Mouse (Mus musculus): ENCODE data around the gene Tcerg1l. TPM values are rescaled to one million over a fixed set of nuclear protein-coding genes. Genes with fewer than 3 reads are reported as not detected.

The Tcerg1l gene
- polyA plus RNA-seq (2012; rRNA removed): 5.3 TPM in 2 replicates

DNA sequence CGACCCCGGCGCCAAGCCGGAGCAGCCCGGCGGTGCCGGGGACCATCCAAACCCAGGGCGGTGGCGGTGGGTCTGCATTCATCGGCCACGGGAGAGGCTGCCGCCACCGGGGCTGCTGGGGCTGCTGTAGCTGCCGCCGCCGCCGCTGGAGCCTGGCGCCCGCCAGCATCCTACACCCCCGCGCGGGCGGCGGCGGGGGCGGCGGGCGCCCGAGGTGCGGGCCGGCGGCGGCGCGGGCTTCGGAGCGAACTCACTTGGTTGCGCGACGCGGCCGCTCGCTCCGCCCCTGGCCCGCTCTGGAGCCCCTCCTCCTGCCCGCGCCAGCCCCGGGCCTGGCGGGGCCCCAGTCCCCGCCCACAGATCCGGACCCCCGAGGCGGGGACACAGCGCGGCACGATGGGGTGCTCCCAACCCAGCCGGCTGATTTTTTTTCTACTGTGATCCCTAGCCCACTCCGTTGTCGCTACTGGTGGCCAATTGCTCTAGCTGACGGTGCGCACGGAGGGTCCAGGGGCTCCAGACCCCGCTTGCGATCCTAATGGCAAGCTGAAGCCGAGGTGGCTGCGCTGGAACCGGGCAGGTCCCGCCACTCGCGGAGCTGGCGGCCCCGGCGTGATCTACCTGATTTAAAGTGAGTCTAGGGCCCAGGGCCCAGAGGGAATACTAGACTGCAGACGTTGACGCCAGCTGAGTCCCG is at the start of gene Tcerg1l:
Gene Tcerg1l (minus strand): TSS at position 246 of the 697 bp plus-strand sequence.
- Histone ChIP-seq H3K4me1 (ENCODE audit: control insufficient read depth, insufficient read depth, low read length) (no peaks in the 10 kb centered on the region), H3K4me3 (replicated peaks; ENCODE audit: insufficient read depth, low read depth, low read length) (peak within 1 kb of the TSS; percentile 61), H3K27me3 (ENCODE audit: control insufficient read depth, insufficient read depth, low read length) (peaks cover 2% of the 10 kb centered on the region; the same call in 1 of the 2 replicates), H3K27ac (ENCODE audit: insufficient read depth, low read length) (no peak within 1 kb of the TSS)
- peak; percentile 47 to 52 for DNase-seq
- TF ChIP-seq CTCF (IDR thresholded peaks at IDR 0.05; ENCODE audit: borderline replicate concordance, insufficient read depth, low read depth, low read length): no peak
- no peak for TF ChIP-seq POLR2A (IDR thresholded peaks at IDR 0.05; ENCODE audit: borderline replicate concordance, insufficient read depth, low read length)
- WGBS: under 1% methylated on average over 71 of the region's 76 CpGs

- DNase-seq: no peak
- Histone ChIP-seq H3K4me3 (replicated peaks; ENCODE audit: insufficient read depth, low read depth, low read length) (no peak overlapping the region), H3K4me1 (ENCODE audit: control insufficient read depth, insufficient read depth, low read length) (no peaks in the 10 kb centered on the region), H3K27me3 (ENCODE audit: control insufficient read depth, insufficient read depth, low read length) (no peaks in the 10 kb centered on the region), H3K27ac (ENCODE audit: insufficient read depth, low read length) (no peak overlapping the region)
- no peak for TF ChIP-seq CTCF (IDR thresholded peaks at IDR 0.05; ENCODE audit: borderline replicate concordance, insufficient read depth, low read depth, low read length)
- TF ChIP-seq POLR2A (IDR thresholded peaks at IDR 0.05; ENCODE audit: borderline replicate concordance, insufficient read depth, low read length): no peak
- WGBS: 63% methylated on average over 4 of the region's 4 CpGs
These were observed 44.6 kb upstream of the Tcerg1l start for GRCm38 (mm10) chr7:138442096-138442495.

- DNase-seq: no peak
- H3K4me1 ChIP-seq (ENCODE audit: control insufficient read depth, insufficient read depth, low read length): no peaks in the 10 kb centered on the region
- no peak overlapping the region for H3K27ac ChIP-seq (ENCODE audit: insufficient read depth, low read length)
- WGBS: 63% methylated on average over 4 of the region's 4 CpGs
- no peak for TF ChIP-seq CTCF (IDR thresholded peaks at IDR 0.05; ENCODE audit: borderline replicate concordance, insufficient read depth, low read depth, low read length)
- no peak for TF ChIP-seq POLR2A (IDR thresholded peaks at IDR 0.05; ENCODE audit: borderline replicate concordance, insufficient read depth, low read length)
- no peak overlapping the region for H3K4me3 ChIP-seq (replicated peaks; ENCODE audit: insufficient read depth, low read depth, low read length)
- no peaks in the 10 kb centered on the region for H3K27me3 ChIP-seq (ENCODE audit: control insufficient read depth, insufficient read depth, low read length)
These were observed 35.0 kb upstream of the Tcerg1l start for GRCm38 (mm10) chr7:138432541-138432940.

DNA sequence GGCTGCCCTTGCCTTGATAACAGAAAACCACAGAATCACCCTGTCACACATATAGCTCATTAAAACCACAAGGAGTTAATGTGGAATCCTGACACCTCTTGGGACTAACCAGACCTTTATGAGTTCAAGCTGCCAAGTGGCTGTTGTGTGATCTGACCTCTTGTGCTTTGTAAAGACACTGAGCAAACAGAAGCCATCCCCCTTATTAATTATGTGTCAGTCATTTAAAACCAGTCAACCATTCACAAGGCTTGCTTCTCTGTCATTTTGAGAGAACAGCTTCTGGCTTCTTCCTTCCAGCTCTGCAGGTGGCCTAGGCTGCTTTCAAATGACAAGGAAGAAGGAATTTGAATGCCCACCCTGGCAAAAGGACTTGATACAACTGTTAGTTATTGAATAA is 33.9 kb upstream of the Tcerg1l start:
- Histone ChIP-seq H3K27me3 (ENCODE audit: control insufficient read depth, insufficient read depth, low read length) (no peaks in the 10 kb centered on the region), H3K4me3 (replicated peaks; ENCODE audit: insufficient read depth, low read depth, low read length) (no peak overlapping the region), H3K27ac (ENCODE audit: insufficient read depth, low read length) (no peak overlapping the region), H3K4me1 (ENCODE audit: control insufficient read depth, insufficient read depth, low read length) (no peaks in the 10 kb centered on the region)
- TF ChIP-seq CTCF (IDR thresholded peaks at IDR 0.05; ENCODE audit: borderline replicate concordance, insufficient read depth, low read depth, low read length) (no peak), POLR2A (IDR thresholded peaks at IDR 0.05; ENCODE audit: borderline replicate concordance, insufficient read depth, low read length) (no peak)
- no peak for DNase-seq

- DNase-seq: no peak
- Histone ChIP-seq H3K4me1 (ENCODE audit: control insufficient read depth, insufficient read depth, low read length) (no peaks in the 10 kb centered on the region; the same call in 1 of the 2 replicates), H3K4me3 (replicated peaks; ENCODE audit: insufficient read depth, low read depth, low read length) (no peak overlapping the region), H3K27ac (ENCODE audit: insufficient read depth, low read length) (no peak overlapping the region), H3K27me3 (ENCODE audit: control insufficient read depth, insufficient read depth, low read length) (no peaks in the 10 kb centered on the region)
- TF ChIP-seq CTCF (IDR thresholded peaks at IDR 0.05; ENCODE audit: borderline replicate concordance, insufficient read depth, low read depth, low read length): no peak
- TF ChIP-seq POLR2A (IDR thresholded peaks at IDR 0.05; ENCODE audit: borderline replicate concordance, insufficient read depth, low read length): no peak
- WGBS: 78% methylated on average over 7 of the region's 7 CpGs
These were observed 32.4 kb upstream of the Tcerg1l start for GRCm38 (mm10) chr7:138429916-138430315.

DNA sequence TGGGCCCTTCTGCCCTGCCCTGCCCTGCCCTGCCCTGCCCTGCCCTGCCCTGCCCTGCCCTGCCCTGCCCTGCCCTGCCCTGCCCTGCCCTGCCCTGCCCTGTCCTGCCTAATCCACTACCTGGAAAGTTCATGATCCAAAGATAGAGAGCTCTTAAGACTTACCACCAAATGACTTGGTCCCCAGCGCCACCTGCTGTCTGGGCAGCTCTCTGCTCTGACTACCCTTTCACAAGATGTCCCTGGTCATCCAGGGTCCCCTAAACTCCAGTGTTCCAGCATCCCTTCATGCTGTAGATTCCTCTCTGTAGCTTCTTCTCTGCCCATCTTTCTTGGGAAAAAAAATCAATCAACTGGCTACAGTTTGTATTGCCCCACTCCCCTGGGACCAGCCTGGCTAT is 31.3 kb upstream of the Tcerg1l start:
- no peak overlapping the region for H3K27ac ChIP-seq (ENCODE audit: insufficient read depth, low read length)
- TF ChIP-seq POLR2A (IDR thresholded peaks at IDR 0.05; ENCODE audit: borderline replicate concordance, insufficient read depth, low read length) (no peak), CTCF (IDR thresholded peaks at IDR 0.05; ENCODE audit: borderline replicate concordance, insufficient read depth, low read depth, low read length) (peak; percentile 68)
- DNase-seq: peak; percentile 33 to 48
- 47% methylated on average over 1 of the region's 1 CpGs for WGBS
- no peak overlapping the region for H3K4me3 ChIP-seq (replicated peaks; ENCODE audit: insufficient read depth, low read depth, low read length)
- H3K4me1 ChIP-seq (ENCODE audit: control insufficient read depth, insufficient read depth, low read length): no peaks in the 10 kb centered on the region; the same call in 1 of the 2 replicates
- H3K27me3 ChIP-seq (ENCODE audit: control insufficient read depth, insufficient read depth, low read length): no peaks in the 10 kb centered on the region

DNA sequence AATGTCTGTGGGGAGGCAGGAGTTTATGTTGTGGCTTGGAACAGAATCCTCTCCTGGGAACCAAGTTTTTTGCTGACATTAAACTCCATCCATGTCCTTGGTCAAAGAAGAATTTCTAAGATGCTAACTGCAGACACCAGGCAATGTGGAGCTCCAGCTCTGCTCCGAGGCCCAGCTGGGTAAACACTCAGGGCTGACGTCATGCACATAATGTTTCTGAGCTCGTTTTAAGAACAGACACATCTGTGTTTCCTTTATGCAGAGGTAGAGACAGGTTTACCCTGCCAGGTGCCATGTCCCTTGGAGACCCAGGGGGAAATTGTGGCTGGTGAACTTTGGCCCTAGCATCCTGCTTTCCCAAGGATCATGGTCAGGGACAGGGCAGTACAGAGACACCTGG is 29.9 kb upstream of the Tcerg1l start:
- TF ChIP-seq POLR2A (IDR thresholded peaks at IDR 0.05; ENCODE audit: borderline replicate concordance, insufficient read depth, low read length): no peak
- no peak for TF ChIP-seq CTCF (IDR thresholded peaks at IDR 0.05; ENCODE audit: borderline replicate concordance, insufficient read depth, low read depth, low read length)
- Histone ChIP-seq H3K27ac (ENCODE audit: insufficient read depth, low read length) (no peak overlapping the region), H3K4me3 (replicated peaks; ENCODE audit: insufficient read depth, low read depth, low read length) (no peak overlapping the region), H3K4me1 (ENCODE audit: control insufficient read depth, insufficient read depth, low read length) (no peaks in the 10 kb centered on the region; the same call in 1 of the 2 replicates), H3K27me3 (ENCODE audit: control insufficient read depth, insufficient read depth, low read length) (no peaks in the 10 kb centered on the region)
- DNase-seq: no peak
- 86% methylated on average over 3 of the region's 3 CpGs for WGBS

DNA sequence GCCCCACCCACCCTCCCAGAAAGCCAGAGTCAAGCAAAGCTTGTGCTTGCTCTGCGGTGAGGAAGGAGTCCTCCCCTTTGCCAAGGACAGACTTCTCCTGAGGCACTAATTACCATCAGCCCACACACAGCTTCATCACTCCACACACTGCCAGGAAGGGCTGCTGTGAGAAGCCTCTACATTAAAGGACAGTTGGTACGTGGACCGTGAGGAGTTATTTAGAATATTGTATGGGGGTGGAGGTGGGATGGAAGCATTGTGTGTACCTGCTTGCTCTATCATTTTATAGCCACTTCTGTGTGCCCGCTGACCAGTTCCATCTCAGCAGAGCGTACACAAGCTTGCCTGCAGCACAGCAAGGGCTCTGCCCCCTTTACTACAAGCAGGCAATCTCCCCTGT is 16.0 kb upstream of the Tcerg1l start:
- Histone ChIP-seq H3K27ac (ENCODE audit: insufficient read depth, low read length) (no peak overlapping the region), H3K27me3 (ENCODE audit: control insufficient read depth, insufficient read depth, low read length) (no peaks in the 10 kb centered on the region), H3K4me1 (ENCODE audit: control insufficient read depth, insufficient read depth, low read length) (no peaks in the 10 kb centered on the region), H3K4me3 (replicated peaks; ENCODE audit: insufficient read depth, low read depth, low read length) (no peak overlapping the region)
- TF ChIP-seq POLR2A (IDR thresholded peaks at IDR 0.05; ENCODE audit: borderline replicate concordance, insufficient read depth, low read length): no peak
- no peak for TF ChIP-seq CTCF (IDR thresholded peaks at IDR 0.05; ENCODE audit: borderline replicate concordance, insufficient read depth, low read depth, low read length)
- WGBS: 54% methylated on average over 5 of the region's 5 CpGs
- no peak for DNase-seq
